Mouse (Mus musculus) embryonic facial prominence, embryonic 10.5 days (tissue): ENCODE measurements around the gene Gm10024. TPM values are rescaled to one million over a fixed set of nuclear protein-coding genes. Genes with fewer than 3 reads are reported as not detected.
A peak's percentile ranks its signal among the peaks of the same experiment; 100 is the strongest.
"Not testable (repeated sequence)": the region's sequence is repeated elsewhere in the genome, so short reads cannot be mapped to it uniquely, and the experiment has no call there.

Experiments used
- DNase-seq: peaks from one replicate; pipeline ENCODE4 v3.0.0-alpha.2; 2017; ENCODE audit warnings: low spot score
- H3K27ac ChIP-seq: fragments of 300-500 bp; sonication (generic); replicated peaks from 2 replicates; pipeline ENCODE4 v1.5.1; 2016; ENCODE audit warnings: mild to moderate bottlenecking
- H3K27me3 ChIP-seq: fragments of 300-500 bp; sonication (generic); replicated peaks from 2 replicates; pipeline ENCODE4 v1.6.1; 2016; ENCODE audit warnings: low read depth, mild to moderate bottlenecking; ENCODE audit not compliant: poor library complexity, severe bottlenecking
- H3K36me3 ChIP-seq: fragments of 300-500 bp; sonication (generic); replicated peaks from 2 replicates; pipeline ENCODE4 v1.6.1; 2016; ENCODE audit warnings: mild to moderate bottlenecking, moderate library complexity
- H3K4me1 ChIP-seq: fragments of 300-500 bp; sonication (generic); 2 replicates; pipeline ENCODE4 v1.6.1; 2016
- H3K4me3 ChIP-seq: fragments of 300-500 bp; sonication (generic); 2 replicates; pipeline ENCODE4 v1.5.1; 2016; ENCODE audit warnings: mild to moderate bottlenecking, moderate library complexity
- H3K9me3 ChIP-seq: fragments of 300-500 bp; sonication (generic); 2 replicates; pipeline ENCODE4 v1.6.1; 2016; ENCODE audit warnings: mild to moderate bottlenecking
- WGBS: fragments of 180-500 bp; shearing (Covaris S2); methylation state at CpG from one replicate; pipeline ENCODE4 v1.1.7; 2016; 5-methylcytosine and 5-hydroxymethylcytosine counted together
- polyA plus RNA-seq: library from polyadenylated mRNA; unstranded; fragments of >200 nt; fragmentation: Nextera tagmentation; extraction: Ambion mirVana; gene quantifications from 2 replicates; pipeline ENCODE4 v1.2.1, GENCODE M21; 2016

The Gm10024 gene
- polyA plus RNA-seq, result not detected in 2 replicates

DNA sequence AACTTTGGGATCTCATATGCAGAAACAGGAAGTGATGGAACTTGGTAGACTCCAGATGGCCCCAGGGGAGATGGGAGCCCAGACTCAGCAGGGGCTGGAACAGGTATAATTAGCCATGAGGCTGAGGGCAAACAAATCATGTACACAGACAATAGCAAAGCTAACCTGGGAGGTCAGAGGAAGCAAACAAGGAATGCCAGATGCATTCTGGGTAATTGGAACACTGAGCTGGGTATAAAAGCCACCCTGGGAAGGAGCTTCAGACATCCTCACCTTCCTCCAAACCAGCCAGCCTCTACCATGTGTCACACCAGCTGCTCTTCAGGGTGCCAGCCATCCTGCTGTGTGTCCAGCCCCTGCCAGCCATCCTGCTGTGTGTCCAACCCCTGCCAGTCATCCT lies at the start of gene Gm10024:
Gene Gm10024, plus strand, starts transcription at position 301 of the 400 bp plus-strand sequence.
- DNase-seq, H3K4me3 ChIP-seq, H3K27ac ChIP-seq, H3K27me3 ChIP-seq, H3K36me3 ChIP-seq, H3K4me1 ChIP-seq: not testable (repeated sequence)
- H3K9me3 ChIP-seq, result peaks cover 15% of the 10 kb centered on the region; the same call in 1 of the 2 replicates

GRCm38 (mm10) chr10:77663949-77664665 lies 47.1 kb upstream of the Gm10024 start:
- Histone ChIP-seq H3K36me3 (no peaks in the 10 kb centered on the region), H3K4me3 (0 out of 2 replicates have a peak overlapping the region, but pooled peaks have one; percentile 6), H3K4me1 (no peaks in the 10 kb centered on the region), H3K9me3 (no peaks in the 10 kb centered on the region), H3K27me3 (peaks cover 12% of the 10 kb centered on the region), H3K27ac (no peak overlapping the region; the same call in 1 of the 2 replicates)
- 56% methylated on average over 43 of the region's 43 CpGs for WGBS
- DNase-seq, result no peak

GRCm38 (mm10) chr10:77666342-77666741 lies 44.9 kb upstream of the Gm10024 start:
- H3K4me3 ChIP-seq, result no peak overlapping the region
- H3K27ac ChIP-seq, result no peak overlapping the region
- no peaks in the 10 kb centered on the region for H3K36me3 ChIP-seq
- H3K9me3 ChIP-seq, result no peaks in the 10 kb centered on the region
- no peak for DNase-seq
- no peaks in the 10 kb centered on the region for H3K4me1 ChIP-seq
- WGBS, result 86% methylated on average over 8 of the region's 8 CpGs
- peaks cover 12% of the 10 kb centered on the region for H3K27me3 ChIP-seq

- no peak overlapping the region for H3K27ac ChIP-seq
- no peaks in the 10 kb centered on the region for H3K4me1 ChIP-seq
- H3K9me3 ChIP-seq, result no peaks in the 10 kb centered on the region
- DNase-seq, result no peak
- WGBS, result 85% methylated on average over 4 of the region's 4 CpGs
- H3K27me3 ChIP-seq, result peaks cover 12% of the 10 kb centered on the region
- no peak overlapping the region for H3K4me3 ChIP-seq
- no peaks in the 10 kb centered on the region for H3K36me3 ChIP-seq
Observed at GRCm38 (mm10) chr10:77667402-77667801, 43.9 kb upstream of the Gm10024 start.

DNA sequence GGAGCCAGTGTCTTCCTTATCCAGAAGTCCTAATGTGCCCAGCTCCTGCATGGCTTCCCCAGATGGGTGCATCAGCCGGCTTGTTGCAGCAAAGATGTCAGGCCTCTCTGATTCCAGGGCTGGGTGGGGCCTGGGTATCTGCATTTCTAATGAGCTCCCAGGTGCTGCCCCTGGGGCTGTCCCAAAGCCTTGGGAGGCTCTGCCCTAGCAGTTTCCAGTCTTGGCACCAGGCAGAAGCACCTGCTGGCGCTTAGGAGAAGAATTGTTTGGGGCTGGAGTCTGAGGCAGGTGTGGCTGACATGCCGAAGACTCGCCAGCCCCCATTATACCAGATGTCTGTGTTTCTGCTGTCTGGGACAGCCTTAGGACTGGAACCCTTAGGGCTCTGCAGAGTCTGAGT lies 40.5 kb upstream of the Gm10024 start:
- H3K4me1 ChIP-seq, result peaks cover 15% of the 10 kb centered on the region
- H3K27ac ChIP-seq, result no peak overlapping the region
- 77% methylated on average over 4 of the region's 4 CpGs for WGBS
- H3K36me3 ChIP-seq, result no peaks in the 10 kb centered on the region
- H3K4me3 ChIP-seq, result no peak overlapping the region
- peaks cover 11% of the 10 kb centered on the region for H3K27me3 ChIP-seq
- no peak for DNase-seq
- no peaks in the 10 kb centered on the region for H3K9me3 ChIP-seq

DNA sequence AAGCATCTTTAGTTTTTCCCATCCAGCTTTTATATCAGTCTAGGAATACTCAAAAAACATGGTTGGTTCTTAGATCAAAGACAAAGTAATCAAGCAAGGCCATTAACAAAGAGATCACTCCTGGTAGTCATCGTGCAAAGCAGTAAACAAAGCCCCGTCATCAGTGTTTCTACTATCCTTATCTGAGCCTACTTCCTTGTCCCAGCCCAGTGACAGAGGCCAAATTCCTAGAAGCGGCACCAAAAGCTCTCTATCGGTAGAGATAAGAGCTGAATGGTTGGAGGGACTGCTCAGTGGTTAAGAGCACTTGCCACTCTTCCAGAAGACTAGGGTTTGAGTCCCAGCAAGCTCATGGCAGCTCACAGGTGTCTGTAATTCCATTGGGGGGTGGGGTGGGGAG lies 39.7 kb upstream of the Gm10024 start:
- peaks cover 15% of the 10 kb centered on the region for H3K4me1 ChIP-seq
- no peak overlapping the region for H3K27ac ChIP-seq
- H3K9me3 ChIP-seq, result no peaks in the 10 kb centered on the region
- no peak overlapping the region for H3K4me3 ChIP-seq
- DNase-seq, result no peak
- peaks cover 19% of the 10 kb centered on the region for H3K27me3 ChIP-seq
- 82% methylated on average over 4 of the region's 4 CpGs for WGBS
- no peaks in the 10 kb centered on the region for H3K36me3 ChIP-seq

GRCm38 (mm10) chr10:77673765-77674164 lies 37.5 kb upstream of the Gm10024 start:
- no peak overlapping the region for H3K27ac ChIP-seq
- 58% methylated on average over 13 of the region's 13 CpGs for WGBS
- H3K36me3 ChIP-seq, result no peaks in the 10 kb centered on the region
- peaks cover 31% of the 10 kb centered on the region for H3K4me1 ChIP-seq
- H3K27me3 ChIP-seq, result peaks cover 42% of the 10 kb centered on the region
- no peak for DNase-seq
- no peak overlapping the region for H3K4me3 ChIP-seq
- H3K9me3 ChIP-seq, result no peaks in the 10 kb centered on the region

DNA sequence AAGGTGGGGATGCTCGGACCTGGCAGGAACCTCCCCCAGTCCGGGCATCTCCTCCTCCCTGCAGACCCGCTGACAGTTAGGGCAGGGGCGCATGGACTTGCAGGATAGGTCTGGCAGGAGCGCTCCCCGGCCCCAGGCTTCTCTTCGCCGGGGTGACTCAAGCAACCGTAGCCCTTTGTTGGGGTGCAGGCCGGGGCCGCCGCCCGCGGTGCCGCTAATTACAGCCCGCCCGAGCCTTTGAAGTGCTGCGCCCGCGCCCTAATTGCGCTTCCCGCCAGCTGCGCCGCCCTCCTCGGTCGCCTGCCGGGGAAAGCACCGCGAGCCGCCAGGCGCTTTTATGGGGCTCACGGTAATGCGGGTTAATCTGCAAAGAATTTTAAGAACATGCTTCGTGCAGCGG lies 33.7 kb upstream of the Gm10024 start:
- under 1% methylated on average over 35 of the region's 35 CpGs for WGBS
- Histone ChIP-seq H3K4me1 (peaks cover 33% of the 10 kb centered on the region), H3K27me3 (peaks cover 61% of the 10 kb centered on the region), H3K36me3 (no peaks in the 10 kb centered on the region), H3K27ac (peak overlapping the region; percentile 66), H3K9me3 (no peaks in the 10 kb centered on the region), H3K4me3 (peak overlapping the region; percentile 58)
- DNase-seq, result peak; percentile 62

GRCm38 (mm10) chr10:77682994-77683393 lies 28.3 kb upstream of the Gm10024 start:
- H3K9me3 ChIP-seq, result no peaks in the 10 kb centered on the region
- peaks cover 77% of the 10 kb centered on the region for H3K27me3 ChIP-seq

GRCm38 (mm10) chr10:77684181-77684580 lies 27.1 kb upstream of the Gm10024 start:
- 26% methylated on average over 8 of the region's 8 CpGs for WGBS
- H3K27me3 ChIP-seq, result peaks cover 77% of the 10 kb centered on the region
- H3K27ac ChIP-seq, result no peak overlapping the region
- H3K4me3 ChIP-seq, result no peak overlapping the region
- no peaks in the 10 kb centered on the region for H3K36me3 ChIP-seq
- no peaks in the 10 kb centered on the region for H3K9me3 ChIP-seq
- peak; percentile 57 for DNase-seq
- peaks cover 39% of the 10 kb centered on the region for H3K4me1 ChIP-seq

More at GRCm38 (mm10) chr10:77682994-77683393, 28.3 kb upstream of the Gm10024 start:
- Histone ChIP-seq H3K4me3 (no peak overlapping the region), H3K36me3 (no peaks in the 10 kb centered on the region), H3K4me1 (peaks cover 43% of the 10 kb centered on the region), H3K27ac (no peak overlapping the region)
- DNase-seq, result no peak
- 69% methylated on average over 7 of the region's 7 CpGs for WGBS

GRCm38 (mm10) chr10:77685895-77686664 lies 25.2 kb upstream of the Gm10024 start, which contains the start of gene Tspear:
TSS of gene Tspear (plus strand) at chr10:77686569.
- H3K9me3 ChIP-seq, result no peaks in the 10 kb centered on the region
- DNase-seq, result no peak
- peaks cover 53% of the 10 kb centered on the region for H3K4me1 ChIP-seq
- H3K27me3 ChIP-seq, result peaks cover 76% of the 10 kb centered on the region
- no peaks in the 10 kb centered on the region for H3K36me3 ChIP-seq
- H3K27ac ChIP-seq, result no peak within 1 kb of the TSS
- WGBS, result 3% methylated on average over 22 of the region's 22 CpGs
- H3K4me3 ChIP-seq, result no peak within 1 kb of the TSS

GRCm38 (mm10) chr10:77687021-77687420 lies 24.2 kb upstream of the Gm10024 start:
- Histone ChIP-seq H3K36me3 (no peaks in the 10 kb centered on the region), H3K27ac (no peak overlapping the region), H3K4me1 (peaks cover 53% of the 10 kb centered on the region), H3K4me3 (no peak overlapping the region), H3K9me3 (no peaks in the 10 kb centered on the region), H3K27me3 (peaks cover 81% of the 10 kb centered on the region)
- no peak for DNase-seq
- WGBS, result 18% methylated on average over 10 of the region's 10 CpGs
